Mouse (Mus musculus): ENCODE measurements around the gene Terf2.
"Not testable (repeated sequence)": the region's sequence is repeated elsewhere in the genome, so short reads cannot be mapped to it uniquely, and the experiment has no call there.

The Terf2 gene

GRCm38 (mm10) chr8:107114150-107115007 is 18.0 kb upstream of the Terf2 start:
- no peak for DNase-seq (ENCODE audit: low spot score)

- no peak for DNase-seq (ENCODE audit: low spot score)
Observed at GRCm38 (mm10) chr8:107113209-107113608, 16.9 kb upstream of the Terf2 start.

GRCm38 (mm10) chr8:107111340-107112105 is 15.2 kb upstream of the Terf2 start:
- no peak for DNase-seq (ENCODE audit: low spot score)

- no peak for DNase-seq (ENCODE audit: low spot score)
Observed at GRCm38 (mm10) chr8:107110629-107111330, 14.4 kb upstream of the Terf2 start.

GRCm38 (mm10) chr8:107109816-107110435 is 13.6 kb upstream of the Terf2 start:
- DNase-seq (ENCODE audit: low spot score): no peak

GRCm38 (mm10) chr8:107108978-107109720 is 12.8 kb upstream of the Terf2 start:
- DNase-seq (ENCODE audit: low spot score): no peak

GRCm38 (mm10) chr8:107108089-107108488 is 11.7 kb upstream of the Terf2 start:
- DNase-seq (ENCODE audit: low spot score): not testable (repeated sequence)

DNA sequence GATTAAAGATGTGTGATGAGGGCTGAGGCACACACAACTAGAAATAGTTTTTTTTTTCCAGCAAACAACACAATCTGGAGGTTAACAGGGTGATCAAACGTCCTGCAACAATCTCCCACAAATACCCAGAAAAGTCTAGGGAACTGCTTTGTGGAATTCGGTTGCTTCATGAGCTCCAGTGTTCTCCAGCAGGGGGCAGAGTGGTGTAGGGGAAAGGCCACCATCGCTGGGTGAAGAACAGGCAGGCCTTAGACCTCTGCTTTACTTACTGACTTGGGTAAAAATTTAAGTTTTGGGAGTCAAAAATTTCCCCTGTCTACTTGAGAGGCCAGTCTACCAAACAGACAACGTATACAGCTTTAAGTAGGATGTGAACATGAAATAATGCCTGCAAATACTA is 8.2 kb upstream of the Terf2 start:
- peak; percentile 54 for DNase-seq (ENCODE audit: low spot score)

- no peak for DNase-seq (ENCODE audit: low spot score)
Observed at GRCm38 (mm10) chr8:107100635-107101034, 4.3 kb upstream of the Terf2 start.

GRCm38 (mm10) chr8:107095717-107096365 is 506 bp downstream of the Terf2 start:
- no peak for DNase-seq (ENCODE audit: low spot score)

DNA sequence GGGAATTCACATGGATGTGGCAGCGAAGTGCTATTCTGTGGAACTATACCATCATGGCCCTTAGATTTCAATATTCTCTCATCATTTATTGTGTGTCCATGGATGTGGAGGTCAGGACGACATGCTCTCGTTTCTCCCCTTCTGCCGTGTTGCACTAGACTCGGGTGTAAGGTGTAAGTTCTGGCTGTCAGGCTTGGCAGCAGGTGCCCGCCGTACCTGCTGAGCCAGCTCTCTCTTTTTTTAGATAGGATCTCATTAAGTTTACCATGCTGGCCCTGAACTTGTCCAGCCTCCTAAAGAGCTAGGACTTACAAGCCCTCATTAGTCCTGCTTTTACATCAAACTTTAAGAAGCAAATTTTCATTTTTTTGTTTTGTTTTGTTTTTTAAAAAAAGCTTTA is 5.8 kb downstream of the Terf2 start:
- no peak for DNase-seq (ENCODE audit: low spot score)

- DNase-seq (ENCODE audit: low spot score): no peak
Observed at GRCm38 (mm10) chr8:107088526-107089063, 7.8 kb downstream of the Terf2 start.

- no peak for DNase-seq (ENCODE audit: low spot score)
Observed at GRCm38 (mm10) chr8:107086018-107086417, 10.3 kb downstream of the Terf2 start.

- DNase-seq (ENCODE audit: low spot score): no peak
Observed at GRCm38 (mm10) chr8:107085358-107085757, 11.0 kb downstream of the Terf2 start.

DNA sequence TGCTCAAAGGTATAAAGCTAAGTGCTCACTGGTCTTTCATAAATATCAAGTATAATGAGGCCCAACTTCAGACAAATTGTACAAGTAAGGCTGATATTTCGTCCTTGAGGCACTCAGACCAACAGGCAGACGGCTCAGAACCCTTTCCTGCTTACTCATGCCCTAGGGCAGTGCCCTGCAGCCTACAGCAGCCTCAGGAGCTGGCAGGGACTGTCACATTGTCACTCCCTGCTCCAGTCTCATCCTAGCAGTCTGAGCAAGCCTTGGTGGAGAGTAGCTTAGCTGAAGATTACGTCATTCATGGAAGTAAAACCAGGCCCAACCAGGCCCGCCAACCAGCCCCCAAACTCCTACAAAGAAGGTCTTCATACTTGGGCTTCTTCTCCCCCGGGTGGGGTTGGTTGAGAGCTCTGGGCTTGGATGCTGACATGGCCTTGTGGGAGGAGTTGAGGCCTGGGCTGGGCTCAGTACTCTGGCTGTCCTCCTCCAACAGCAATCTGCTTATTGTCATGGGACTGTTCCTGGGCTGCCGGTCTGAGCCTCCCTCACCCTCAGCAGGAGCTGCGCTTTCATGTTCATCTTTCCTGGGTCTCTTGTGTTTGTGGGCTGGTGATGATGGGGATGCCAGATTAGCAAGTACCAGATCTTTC is 20.0 kb downstream of the Terf2 start:
- no peak for DNase-seq (ENCODE audit: low spot score)

DNA sequence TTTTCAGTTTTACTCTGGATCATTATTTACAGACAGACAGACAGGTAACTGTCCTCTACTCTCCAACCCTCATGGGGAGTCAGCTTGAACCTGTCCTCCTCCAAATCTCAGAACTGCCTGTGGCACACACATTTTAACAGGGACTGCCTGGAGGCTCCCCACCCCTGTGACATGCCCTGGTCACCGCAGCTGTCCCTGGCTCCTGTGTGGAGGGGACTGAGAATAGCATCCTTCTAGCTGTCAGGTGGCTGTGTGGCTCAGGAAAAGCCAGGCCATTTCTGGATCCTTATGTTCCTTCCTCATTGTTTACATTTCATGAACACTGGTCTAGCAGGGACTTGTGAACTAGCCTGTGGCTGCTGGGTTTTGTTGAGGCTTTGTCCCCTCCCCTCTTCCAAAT is 22.2 kb downstream of the Terf2 start:
- DNase-seq (ENCODE audit: low spot score): no peak

DNA sequence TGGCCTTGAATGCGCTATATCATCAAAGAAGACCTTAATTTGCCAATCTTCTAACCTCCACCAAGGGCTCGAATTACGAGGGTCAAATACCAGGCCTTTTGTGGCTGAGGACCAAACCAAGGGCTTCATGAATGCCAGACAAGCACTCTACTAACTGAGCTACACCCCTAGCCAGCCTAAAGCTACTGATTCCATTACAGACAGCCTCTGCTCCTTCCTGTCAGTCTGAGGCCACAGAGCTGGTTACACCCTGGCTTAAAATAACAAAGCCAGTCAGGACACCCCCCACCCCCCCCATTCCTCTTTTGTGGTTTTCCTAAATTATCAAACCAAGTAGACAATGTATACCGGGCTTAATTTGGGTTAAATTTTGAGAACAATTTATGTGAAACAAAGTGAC is 22.6 kb downstream of the Terf2 start:
- DNase-seq (ENCODE audit: low spot score): no peak

DNA sequence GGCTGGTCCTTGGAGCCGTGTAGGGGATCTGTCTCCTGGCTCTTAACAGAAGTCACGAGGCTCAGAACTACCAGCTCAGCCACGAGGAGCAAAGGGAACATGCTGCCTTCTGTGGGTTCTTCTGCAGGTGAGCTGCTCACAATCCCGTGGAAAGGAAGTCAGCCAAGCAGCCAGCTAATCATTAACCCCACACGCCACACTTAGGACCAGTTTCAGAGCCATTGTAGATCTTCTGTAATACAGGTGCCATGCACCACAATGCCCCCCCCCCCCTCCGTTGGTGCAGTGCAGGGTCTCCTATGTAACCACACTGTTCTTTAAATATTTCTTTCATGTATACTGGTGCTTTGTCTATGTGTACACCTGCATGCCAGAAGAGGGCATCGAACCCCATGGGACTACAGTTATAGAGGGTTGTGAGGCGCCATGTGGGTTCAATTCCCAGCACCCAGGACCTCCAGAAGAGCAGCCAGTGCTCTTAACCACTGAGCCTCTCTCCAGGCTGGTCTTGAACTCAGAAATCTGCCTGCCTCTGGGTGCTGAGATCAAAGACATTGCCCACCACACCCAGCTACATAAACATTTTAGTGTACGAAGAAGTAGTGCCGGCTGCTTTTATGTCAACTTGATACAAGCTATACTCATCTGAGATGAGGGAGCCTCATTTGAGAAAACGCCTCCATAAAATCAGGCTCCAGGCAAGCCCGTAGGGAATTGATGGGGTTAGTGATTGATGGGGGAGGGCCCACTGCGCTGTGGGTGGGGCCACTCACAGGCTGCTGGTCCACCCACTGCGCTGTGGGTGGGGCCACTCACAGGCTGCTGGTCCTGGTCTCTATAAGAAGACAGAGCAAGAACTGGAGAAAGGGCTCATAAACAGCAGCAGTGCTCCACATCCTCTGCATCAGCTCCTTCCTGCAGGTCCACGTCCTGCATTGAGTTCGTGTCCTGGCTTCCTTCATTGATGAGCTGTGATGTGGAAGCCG is 30.5 kb downstream of the Terf2 start, which contains the start of gene Tmed6:
Gene Tmed6, minus strand, starts transcription at position 134 of the 986 bp plus-strand sequence.
- DNase-seq (ENCODE audit: low spot score): no peak

GRCm38 (mm10) chr8:107062613-107063012 is 33.7 kb downstream of the Terf2 start:
- DNase-seq (ENCODE audit: low spot score): no peak
